Mouse (Mus musculus) natural killer cell, adult 2 months (primary cell): Measurements from ENCODE around the gene 1700129C05Rik.

ENCODE experiments used
- DNase-seq, 2 experiments: peaks; one replicate each; pipeline ENCODE4 v3.0.0; 2022; ENCODE audit warnings: low spot score in 2 of 2

Gene 1700129C05Rik

GRCm38 (mm10) chr14:59142793-59143192 is at the start of gene 1700129C05Rik:
1700129C05Rik (minus strand) TSS chr14:59142893.
- no peak for DNase-seq

GRCm38 (mm10) chr14:59186121-59186520 is 43.4 kb upstream of the 1700129C05Rik start:
- DNase-seq = no peak

- DNase-seq = no peak
Measured at GRCm38 (mm10) chr14:59185514-59185913, 42.8 kb upstream of the 1700129C05Rik start.

- DNase-seq = no peak
Measured at GRCm38 (mm10) chr14:59182732-59183131, 40.0 kb upstream of the 1700129C05Rik start.

GRCm38 (mm10) chr14:59178649-59179048 is 36.0 kb upstream of the 1700129C05Rik start, which contains the start of gene Gm5142:
Gm5142 (minus strand) TSS chr14:59178749.
- no peak for DNase-seq

GRCm38 (mm10) chr14:59157016-59157698 is 14.5 kb upstream of the 1700129C05Rik start:
- DNase-seq = no peak

- no peak for DNase-seq
Measured at GRCm38 (mm10) chr14:59155589-59155988, 12.9 kb upstream of the 1700129C05Rik start.

- DNase-seq = no peak
Measured at GRCm38 (mm10) chr14:59114281-59114680, 28.4 kb downstream of the 1700129C05Rik start.

- DNase-seq = no peak
Measured at GRCm38 (mm10) chr14:59104006-59104605, 38.6 kb downstream of the 1700129C05Rik start.

- no peak for DNase-seq
Measured at GRCm38 (mm10) chr14:59093601-59094000, 49.1 kb downstream of the 1700129C05Rik start.

- DNase-seq = no peak
Measured at GRCm38 (mm10) chr14:59084396-59084795, 58.3 kb downstream of the 1700129C05Rik start.
